Mouse (Mus musculus): ENCODE measurements around the gene Rdh16. TPM values are rescaled to one million over a fixed set of nuclear protein-coding genes. Genes with fewer than 3 reads are reported as not detected.
"Not testable (repeated sequence)": the region's sequence is repeated elsewhere in the genome, so short reads cannot be mapped to it uniquely, and the experiment has no call there.

Rdh16 gene
- not detected in 2 replicates for polyA plus RNA-seq (2016; fragmentation: Nextera tagmentation; extraction: Ambion mirVana)

GRCm38 (mm10) chr10:127800891-127801290 is at the start of gene Rdh16:
Gene Rdh16, plus strand, starts transcription at chr10:127801152.
- no peak within 1 kb of the TSS for H3K4me2 ChIP-seq
- no peak within 1 kb of the TSS for H3K4me3 ChIP-seq (replicated peaks)
- ATAC-seq (ENCODE audit: insufficient number of reproducible peaks, insufficient read depth, low FRiP score, low TSS enrichment, low read depth) = no peak
- 87% methylated on average over 6 of the region's 6 CpGs for WGBS
- H3K9me3 ChIP-seq = peaks cover 4% of the 10 kb centered on the region; the same call in 1 of the 2 replicates
- no peak within 1 kb of the TSS for H3K27ac ChIP-seq
- no peak within 1 kb of the TSS for H3K9ac ChIP-seq (replicated peaks)
- H3K4me1 ChIP-seq (replicated peaks) = no peaks in the 10 kb centered on the region
- H3K36me3 ChIP-seq = no peaks in the 10 kb centered on the region
- no peaks in the 10 kb centered on the region for H3K27me3 ChIP-seq

- Histone ChIP-seq H3K27ac (no peak within 1 kb of the TSS), H3K9me3 (no peaks in the 10 kb centered on the region), H3K36me3 (peaks cover 25% of the 10 kb centered on the region), H3K9ac (replicated peaks) (no peak within 1 kb of the TSS), H3K4me2 (peak within 1 kb of the TSS; percentile 46; the same call in 1 of the 2 replicates), H3K4me3 (replicated peaks) (no peak within 1 kb of the TSS), H3K4me1 (replicated peaks) (peaks cover 10% of the 10 kb centered on the region), H3K27me3 (peaks cover 3% of the 10 kb centered on the region; the same call in 1 of the 2 replicates)
- no peak for ATAC-seq (ENCODE audit: insufficient number of reproducible peaks, insufficient read depth, low FRiP score, low TSS enrichment, low read depth)
- WGBS = 48% methylated on average over 8 of the region's 8 CpGs
Measured at GRCm38 (mm10) chr10:127751548-127751947, 49.4 kb upstream of the Rdh16 start, which contains the start of gene Gpr182. Gene Gpr182, minus strand, starts transcription at chr10:127751732.

- 80% methylated on average over 6 of the region's 6 CpGs for WGBS
- ATAC-seq (ENCODE audit: insufficient number of reproducible peaks, insufficient read depth, low FRiP score, low TSS enrichment, low read depth) = no peak
- H3K4me3 ChIP-seq (replicated peaks) = no peak overlapping the region
- no peaks in the 10 kb centered on the region for H3K9me3 ChIP-seq
- H3K4me1 ChIP-seq (replicated peaks) = no peaks in the 10 kb centered on the region; the same call in 1 of the 2 replicates
- no peak overlapping the region for H3K27ac ChIP-seq
- H3K4me2 ChIP-seq = no peak overlapping the region
- 0 out of 2 replicates have a peak, but pooled peaks cover 4% of the 10 kb centered on the region for H3K36me3 ChIP-seq
- no peak overlapping the region for H3K9ac ChIP-seq (replicated peaks)
- 0 out of 2 replicates have a peak, but pooled peaks cover 3% of the 10 kb centered on the region for H3K27me3 ChIP-seq
Measured at GRCm38 (mm10) chr10:127754566-127755166, 46.3 kb upstream of the Rdh16 start.

GRCm38 (mm10) chr10:127755246-127755645 is 45.7 kb upstream of the Rdh16 start:
- Histone ChIP-seq H3K4me2 (no peak overlapping the region), H3K9ac (replicated peaks) (no peak overlapping the region), H3K4me1 (replicated peaks) (no peaks in the 10 kb centered on the region; the same call in 1 of the 2 replicates), H3K27me3 (0 out of 2 replicates have a peak, but pooled peaks cover under 1% of the 10 kb centered on the region), H3K4me3 (replicated peaks) (no peak overlapping the region), H3K36me3 (0 out of 2 replicates have a peak, but pooled peaks cover 2% of the 10 kb centered on the region), H3K9me3 (no peaks in the 10 kb centered on the region), H3K27ac (no peak overlapping the region)
- WGBS = 74% methylated on average over 3 of the region's 3 CpGs
- no peak for ATAC-seq (ENCODE audit: insufficient number of reproducible peaks, insufficient read depth, low FRiP score, low TSS enrichment, low read depth)

GRCm38 (mm10) chr10:127755770-127756468 is 45.0 kb upstream of the Rdh16 start:
- no peaks in the 10 kb centered on the region; the same call in 1 of the 2 replicates for H3K4me1 ChIP-seq (replicated peaks)
- H3K36me3 ChIP-seq = no peaks in the 10 kb centered on the region
- ATAC-seq (ENCODE audit: insufficient number of reproducible peaks, insufficient read depth, low FRiP score, low TSS enrichment, low read depth) = no peak
- H3K4me3 ChIP-seq (replicated peaks) = no peak overlapping the region
- H3K9ac ChIP-seq (replicated peaks) = no peak overlapping the region
- H3K4me2 ChIP-seq = peak overlapping the region; percentile 33
- H3K27me3 ChIP-seq = no peaks in the 10 kb centered on the region
- no peak overlapping the region for H3K27ac ChIP-seq
- 42% methylated on average over 17 of the region's 18 CpGs for WGBS
- H3K9me3 ChIP-seq = no peaks in the 10 kb centered on the region

- no peak within 1 kb of the TSS for H3K9ac ChIP-seq (replicated peaks)
- H3K36me3 ChIP-seq = no peaks in the 10 kb centered on the region
- no peaks in the 10 kb centered on the region for H3K9me3 ChIP-seq
- no peak for ATAC-seq (ENCODE audit: insufficient number of reproducible peaks, insufficient read depth, low FRiP score, low TSS enrichment, low read depth)
- H3K4me2 ChIP-seq = no peak within 1 kb of the TSS
- 65% methylated on average over 9 of the region's 9 CpGs for WGBS
- no peaks in the 10 kb centered on the region for H3K27me3 ChIP-seq
- H3K27ac ChIP-seq = no peak within 1 kb of the TSS
- H3K4me1 ChIP-seq (replicated peaks) = no peaks in the 10 kb centered on the region
- no peak within 1 kb of the TSS for H3K4me3 ChIP-seq (replicated peaks)
Measured at GRCm38 (mm10) chr10:127759181-127760110, 41.5 kb upstream of the Rdh16 start, which contains the start of the genes Rdh1 and Rdh16f1. Gene Rdh1, plus strand, starts transcription at chr10:127759721. Gene Rdh16f1, plus strand, starts transcription at chr10:127759787.

GRCm38 (mm10) chr10:127762926-127763325 is 38.0 kb upstream of the Rdh16 start:
- not testable (repeated sequence) for H3K4me3 ChIP-seq (replicated peaks); H3K36me3 ChIP-seq; H3K27ac ChIP-seq; H3K4me1 ChIP-seq (replicated peaks); H3K27me3 ChIP-seq; H3K9me3 ChIP-seq; ATAC-seq (ENCODE audit: insufficient number of reproducible peaks, insufficient read depth, low FRiP score, low TSS enrichment, low read depth); H3K4me2 ChIP-seq; H3K9ac ChIP-seq (replicated peaks)
- 90% methylated on average over 10 of the region's 10 CpGs for WGBS

- 64% methylated on average over 12 of the region's 12 CpGs for WGBS
- Histone ChIP-seq H3K27me3 (no peaks in the 10 kb centered on the region), H3K4me1 (replicated peaks) (no peaks in the 10 kb centered on the region), H3K4me3 (replicated peaks) (no peak overlapping the region), H3K4me2 (no peak overlapping the region), H3K36me3 (no peaks in the 10 kb centered on the region), H3K9me3 (no peaks in the 10 kb centered on the region), H3K27ac (no peak overlapping the region), H3K9ac (replicated peaks) (no peak overlapping the region)
- ATAC-seq (ENCODE audit: insufficient number of reproducible peaks, insufficient read depth, low FRiP score, low TSS enrichment, low read depth) = no peak
Measured at GRCm38 (mm10) chr10:127763914-127764680, 36.9 kb upstream of the Rdh16 start.

GRCm38 (mm10) chr10:127766564-127766963 is 34.4 kb upstream of the Rdh16 start:
- H3K4me1 ChIP-seq (replicated peaks) = no peaks in the 10 kb centered on the region
- H3K4me3 ChIP-seq (replicated peaks) = no peak overlapping the region
- no peaks in the 10 kb centered on the region for H3K27me3 ChIP-seq
- 84% methylated on average over 1 of the region's 1 CpGs for WGBS
- H3K27ac ChIP-seq = no peak overlapping the region
- H3K4me2 ChIP-seq = no peak overlapping the region
- ATAC-seq (ENCODE audit: insufficient number of reproducible peaks, insufficient read depth, low FRiP score, low TSS enrichment, low read depth) = no peak
- no peaks in the 10 kb centered on the region for H3K9me3 ChIP-seq
- no peak overlapping the region for H3K9ac ChIP-seq (replicated peaks)
- H3K36me3 ChIP-seq = no peaks in the 10 kb centered on the region

GRCm38 (mm10) chr10:127776011-127776410 is 24.9 kb upstream of the Rdh16 start, which contains the start of gene Rdh9:
Gene Rdh9, plus strand, starts transcription at chr10:127776386.
- ATAC-seq (ENCODE audit: insufficient number of reproducible peaks, insufficient read depth, low FRiP score, low TSS enrichment, low read depth) = no peak

More at GRCm38 (mm10) chr10:127776011-127776410, 24.9 kb upstream of the Rdh16 start, which contains the start of gene Rdh9:
- H3K36me3 ChIP-seq = no peaks in the 10 kb centered on the region
- no peak within 1 kb of the TSS for H3K4me2 ChIP-seq
- 87% methylated on average over 2 of the region's 2 CpGs for WGBS
- H3K9me3 ChIP-seq = no peaks in the 10 kb centered on the region
- no peaks in the 10 kb centered on the region for H3K4me1 ChIP-seq (replicated peaks)
- no peak within 1 kb of the TSS for H3K27ac ChIP-seq
- no peak within 1 kb of the TSS for H3K4me3 ChIP-seq (replicated peaks)
- H3K9ac ChIP-seq (replicated peaks) = no peak within 1 kb of the TSS
- no peaks in the 10 kb centered on the region; the same call in 1 of the 2 replicates for H3K27me3 ChIP-seq
